Mouse (Mus musculus): ENCODE results near the gene Ube2e1.

DNA sequence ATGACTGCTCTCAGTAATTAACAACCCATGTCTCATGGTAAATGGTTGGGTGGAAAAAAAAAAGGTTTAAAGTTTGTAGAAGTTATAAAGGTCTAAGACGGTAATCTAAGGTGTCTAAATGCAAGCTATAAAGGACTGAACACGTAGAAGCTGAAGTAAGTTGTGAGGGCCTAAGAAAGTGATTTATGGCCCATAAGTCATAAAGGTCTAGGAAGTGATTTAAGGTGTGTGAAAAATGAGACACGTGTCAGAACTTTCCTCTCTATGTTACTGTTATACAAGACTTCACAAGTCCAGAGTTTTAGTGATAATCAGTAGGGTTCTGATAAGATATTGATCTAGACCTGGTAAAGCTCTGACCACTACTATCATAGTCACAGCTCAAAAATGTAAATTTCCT, 32.7 kb upstream of the Ube2e1 start:
- TF ChIP-seq CTCF (IDR thresholded peaks at IDR 0.05; ENCODE audit: borderline replicate concordance, insufficient read depth, low read length) (no peak), POLR2A (IDR thresholded peaks at IDR 0.05; ENCODE audit: low read depth, low read length) (no peak)
